Mouse (Mus musculus): ENCODE measurements around the gene Sms.

GRCm38 (mm10) chrX:157449000-157449399 lies 43.1 kb downstream of the Sms start:
- TF ChIP-seq CTCF (IDR thresholded peaks at IDR 0.05; ENCODE audit: control insufficient read depth, insufficient read depth, insufficient replicate concordance, low read depth, low read length): no peak
- TF ChIP-seq POLR2A (IDR thresholded peaks at IDR 0.05; ENCODE audit: control insufficient read depth, low read depth, low read length): no peak

Data from testis, adult 2 months (tissue).